Mouse (Mus musculus) lung, postnatal 25 days (tissue): ENCODE results near the gene Lax1.
A peak's percentile ranks its signal among the peaks of the same experiment; 100 is the strongest.

ENCODE experiments used
- DNase-seq: peaks from one replicate; pipeline ENCODE4 v3.0.0; 2022; ENCODE audit warnings: low spot score

The Lax1 gene

DNA sequence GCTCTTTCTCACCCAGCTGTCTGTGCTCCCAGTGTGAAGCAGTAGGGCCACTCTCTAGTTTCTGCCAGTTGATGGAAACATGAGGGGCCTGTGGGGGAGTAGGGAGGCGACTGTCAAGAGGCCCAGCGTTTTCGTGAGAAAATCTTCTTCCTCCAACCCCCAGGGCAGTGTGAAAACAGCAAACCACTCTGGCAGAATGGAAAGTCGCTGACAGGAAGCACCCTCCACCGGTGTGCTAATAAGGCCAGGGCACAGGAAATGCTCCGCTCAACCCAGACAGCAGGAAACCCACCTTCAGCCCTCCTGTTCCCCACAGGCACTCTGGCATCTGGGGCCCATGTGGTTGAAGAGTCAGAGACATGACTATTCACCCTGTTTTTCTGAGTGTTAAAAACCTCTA lies at the start of gene Lax1:
Lax1 (minus strand) TSS at position 212 of the 400 bp plus-strand sequence.
- DNase-seq: peak; percentile 49

DNA sequence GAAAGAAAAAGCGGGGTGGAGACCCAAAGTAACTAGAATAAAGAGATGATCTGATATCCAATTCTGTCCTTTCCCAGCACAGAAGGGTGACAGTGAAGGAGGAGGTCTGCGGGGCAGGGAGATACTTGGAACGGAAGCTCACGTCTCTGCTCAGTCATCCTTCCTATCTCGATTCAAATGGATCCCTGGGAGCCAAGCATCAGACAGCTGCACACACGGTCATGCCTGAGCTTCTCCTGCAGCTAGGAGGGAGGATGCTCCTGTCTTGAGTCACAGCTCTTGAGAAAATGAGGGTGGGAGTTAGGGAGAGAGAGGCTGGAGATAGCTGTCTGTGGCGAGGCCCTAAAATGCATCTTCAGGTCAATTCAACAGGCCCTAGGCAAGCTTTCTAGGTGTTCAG lies 46.8 kb upstream of the Lax1 start:
- no peak for DNase-seq

DNA sequence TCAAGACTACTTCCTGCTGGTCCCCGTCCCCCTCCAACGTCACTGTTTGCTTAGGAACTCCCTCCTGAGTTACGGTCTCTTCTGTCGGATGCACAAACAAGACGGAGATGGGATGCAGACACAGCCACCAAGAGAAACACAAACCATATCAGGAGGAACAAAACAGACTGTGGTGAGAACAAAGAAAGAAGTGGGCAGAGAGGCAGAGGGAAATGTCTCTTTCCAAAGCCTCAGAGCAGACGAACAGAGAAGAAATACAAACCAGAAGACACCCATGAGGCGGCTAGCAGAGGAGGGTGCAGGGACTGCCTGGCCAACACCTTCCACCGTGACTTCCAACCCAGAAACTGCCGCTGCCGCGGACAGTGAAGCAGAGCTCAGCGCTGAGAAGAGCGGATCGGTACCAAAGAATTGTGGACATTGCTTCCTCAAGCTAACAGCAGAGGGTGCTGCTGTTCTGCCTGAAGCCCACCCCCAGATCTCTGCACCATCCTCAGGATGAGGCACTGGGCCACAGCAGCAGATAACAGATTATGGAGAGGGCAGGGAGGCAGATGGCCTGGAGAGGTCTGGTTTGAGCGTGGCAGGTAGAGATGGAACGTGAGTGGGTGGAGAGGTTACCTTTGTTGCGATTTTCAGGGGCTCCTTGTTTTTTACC lies 46.2 kb upstream of the Lax1 start:
- DNase-seq: peak; percentile 51

DNA sequence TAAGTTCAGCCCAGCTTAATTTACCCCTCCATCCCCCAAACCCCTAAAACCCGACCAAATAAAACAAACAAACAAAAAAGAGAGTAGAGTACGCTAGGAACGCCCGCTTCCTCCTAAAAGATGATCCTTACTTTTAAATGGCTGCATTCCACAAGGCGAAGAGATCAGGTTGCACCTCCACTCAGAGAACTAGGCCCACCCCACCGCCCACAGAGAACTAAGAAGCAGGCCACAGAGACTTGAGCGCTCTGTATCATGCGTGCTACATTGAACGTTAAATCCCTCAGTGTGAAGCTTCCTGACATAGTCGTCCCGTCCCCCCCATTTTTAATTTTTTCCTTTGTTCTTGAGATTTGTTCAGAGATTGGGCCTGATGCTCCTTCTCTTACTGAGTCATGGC lies 42.9 kb upstream of the Lax1 start:
- no peak for DNase-seq

DNA sequence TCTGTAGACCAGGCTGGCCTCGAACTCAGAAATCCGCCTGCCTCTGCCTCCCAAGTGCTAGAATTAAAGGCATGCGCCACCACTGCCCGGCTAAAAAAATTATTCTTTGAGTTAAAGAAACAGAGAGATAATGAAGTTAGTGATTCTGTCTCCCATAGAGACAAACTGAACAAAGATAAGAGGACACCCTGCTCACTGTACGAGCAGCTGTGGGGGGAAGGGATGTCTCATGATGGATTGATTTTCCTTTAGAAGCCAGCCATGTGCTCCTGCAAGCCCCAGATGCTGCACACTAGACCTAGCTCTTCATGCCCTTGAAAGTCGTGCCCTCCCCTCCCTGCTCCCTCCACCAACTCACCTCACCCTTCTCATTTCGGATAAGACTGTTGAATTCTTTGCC lies 38.4 kb upstream of the Lax1 start:
- DNase-seq: no peak

DNA sequence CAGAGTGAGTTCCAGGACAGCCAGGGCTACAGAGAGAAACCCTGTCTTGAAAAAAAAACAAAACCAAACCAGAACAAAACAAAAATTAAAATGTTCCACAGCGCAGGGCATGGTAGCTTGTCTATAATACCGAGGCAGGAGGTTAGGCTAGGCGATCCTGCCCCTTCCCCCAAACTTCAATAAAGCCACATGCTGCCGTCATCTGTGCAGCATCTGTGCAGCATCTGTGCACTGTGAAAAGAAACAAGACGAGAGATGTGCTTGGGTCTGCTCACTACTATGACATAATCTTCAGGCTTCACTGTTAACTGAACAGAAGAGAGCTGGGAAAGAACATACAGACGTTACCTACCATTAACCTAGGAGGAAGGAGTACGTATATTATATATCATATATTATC lies 30.4 kb upstream of the Lax1 start:
- no peak for DNase-seq

DNA sequence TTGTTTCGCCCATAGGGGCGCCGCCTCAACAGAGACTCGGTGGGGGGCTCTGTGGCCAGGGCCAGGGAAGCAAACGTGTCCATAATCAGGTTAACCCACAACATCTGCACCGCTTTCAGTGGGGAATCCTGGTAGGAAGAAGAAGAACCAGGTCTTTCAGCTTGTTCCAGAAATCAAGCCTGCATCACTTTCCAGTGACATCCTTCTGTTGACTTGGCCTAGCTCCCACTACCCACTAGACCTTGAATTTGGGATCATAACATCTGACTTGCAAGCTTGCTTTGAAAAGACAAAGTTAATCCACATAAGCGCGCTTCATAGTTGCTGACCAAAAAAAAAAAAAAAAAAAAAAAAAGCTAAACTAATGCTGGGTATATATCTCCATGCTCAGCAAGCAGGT lies 28.9 kb upstream of the Lax1 start:
- no peak for DNase-seq

DNA sequence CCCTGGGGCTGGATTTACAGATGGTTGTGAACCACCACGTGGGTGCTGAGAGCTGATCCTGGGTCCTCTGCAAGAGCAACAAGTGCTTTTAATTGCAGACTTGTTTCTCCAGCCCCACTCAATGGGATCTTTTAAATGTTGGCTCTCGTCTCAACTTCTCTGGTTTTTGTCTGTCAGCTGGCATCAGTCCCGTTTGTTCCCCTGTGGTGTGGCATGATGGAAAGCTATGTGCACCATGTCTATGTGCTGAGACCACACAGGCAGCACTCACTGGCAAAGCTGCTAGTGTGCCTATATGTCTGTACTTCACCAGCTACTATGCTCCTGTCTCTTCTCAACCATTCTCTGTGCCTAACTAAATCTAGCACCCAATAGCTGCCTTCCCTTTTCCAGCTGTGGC lies 28.4 kb upstream of the Lax1 start:
- DNase-seq: no peak

DNA sequence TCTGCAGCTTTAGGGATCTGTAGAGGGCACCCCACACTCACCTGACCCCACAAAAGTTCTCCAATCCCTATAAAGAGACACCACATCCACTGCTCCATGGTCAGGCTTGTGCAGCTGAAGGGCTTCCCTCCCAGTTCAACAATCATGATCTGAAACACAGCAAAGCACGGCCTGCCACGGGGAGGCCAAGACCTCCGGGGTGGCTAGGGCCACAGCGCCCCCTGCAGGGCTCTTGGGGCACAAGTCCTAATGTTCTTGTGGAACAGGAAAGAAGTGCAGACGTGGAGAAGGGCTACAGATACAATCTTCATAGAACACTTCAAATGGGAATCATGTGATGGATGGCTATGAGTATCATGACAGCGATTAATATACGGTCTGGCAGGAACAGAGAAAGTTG lies 26.6 kb upstream of the Lax1 start:
- DNase-seq: peak; percentile 28

DNA sequence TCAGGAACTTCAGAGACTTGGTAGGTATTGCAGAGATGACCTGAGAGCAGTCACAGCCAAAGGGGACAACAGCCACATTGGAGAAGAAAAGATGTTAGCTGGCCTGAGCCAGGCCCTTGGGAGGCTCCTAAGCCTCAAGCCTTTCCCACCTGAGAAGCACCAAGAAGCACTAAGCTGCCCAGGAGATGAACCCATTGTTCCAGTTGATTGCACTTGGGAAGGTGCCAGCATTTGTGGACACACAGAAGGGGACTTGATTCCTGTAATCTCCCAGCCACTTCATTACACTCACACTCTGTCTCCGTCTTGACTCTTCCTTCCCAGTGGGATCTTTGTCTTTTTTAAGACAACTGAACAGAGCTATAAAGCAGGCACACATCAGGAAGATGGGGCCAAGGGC lies 25.3 kb upstream of the Lax1 start:
- no peak for DNase-seq

DNA sequence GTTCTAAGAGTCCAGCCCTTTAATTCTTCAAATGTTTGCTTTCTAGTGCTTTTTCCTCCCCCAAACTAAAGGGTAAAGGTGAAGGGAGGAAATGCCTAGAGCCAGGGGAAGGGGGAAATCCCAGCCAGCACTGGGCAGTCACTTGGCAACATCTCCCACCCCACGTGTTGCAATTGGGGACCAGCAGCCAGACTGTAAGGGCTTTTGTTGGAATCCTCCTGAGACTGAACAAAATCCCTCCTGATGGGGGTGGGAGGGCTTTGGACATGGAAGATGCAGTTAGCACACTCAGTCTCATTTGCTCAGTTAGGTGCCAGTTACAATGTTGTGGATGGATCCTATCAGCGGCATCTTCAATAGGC lies 23.1 kb upstream of the Lax1 start:
- DNase-seq: peak; percentile 24

DNA sequence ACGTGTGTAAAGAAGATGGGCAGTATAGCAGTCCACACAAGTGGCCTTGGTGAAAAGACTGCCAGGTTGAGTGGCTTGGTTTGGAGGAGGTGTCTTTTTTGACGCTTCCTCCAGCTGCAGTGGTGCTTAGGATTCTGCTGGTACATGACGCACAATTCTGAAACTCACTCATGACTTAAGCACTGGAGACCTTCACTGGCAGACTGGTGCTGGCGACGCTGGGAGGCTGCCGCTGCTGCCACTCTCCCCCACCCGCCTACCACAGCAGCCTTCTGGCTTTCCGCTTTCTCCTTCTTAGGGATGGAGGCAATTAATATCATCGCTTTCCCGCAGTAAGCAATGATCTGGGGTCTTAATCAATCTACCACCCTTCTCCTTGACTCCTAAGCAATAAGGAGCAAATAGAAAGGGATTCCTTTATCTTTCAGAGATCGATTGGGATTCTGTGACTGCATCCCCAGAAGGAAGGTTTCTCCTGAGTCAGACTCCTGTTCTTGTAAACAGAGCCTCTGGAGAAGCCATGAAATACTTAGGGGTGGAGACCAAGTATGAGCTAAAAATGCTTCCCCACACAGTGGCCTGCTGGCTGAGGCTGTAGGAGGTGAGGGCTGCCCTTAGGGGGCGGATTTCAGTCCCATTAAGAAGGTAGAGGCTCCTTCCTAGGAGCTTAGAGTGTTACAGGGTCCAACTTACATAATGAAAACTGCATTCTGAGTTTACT lies 22.5 kb upstream of the Lax1 start:
- no peak for DNase-seq

DNA sequence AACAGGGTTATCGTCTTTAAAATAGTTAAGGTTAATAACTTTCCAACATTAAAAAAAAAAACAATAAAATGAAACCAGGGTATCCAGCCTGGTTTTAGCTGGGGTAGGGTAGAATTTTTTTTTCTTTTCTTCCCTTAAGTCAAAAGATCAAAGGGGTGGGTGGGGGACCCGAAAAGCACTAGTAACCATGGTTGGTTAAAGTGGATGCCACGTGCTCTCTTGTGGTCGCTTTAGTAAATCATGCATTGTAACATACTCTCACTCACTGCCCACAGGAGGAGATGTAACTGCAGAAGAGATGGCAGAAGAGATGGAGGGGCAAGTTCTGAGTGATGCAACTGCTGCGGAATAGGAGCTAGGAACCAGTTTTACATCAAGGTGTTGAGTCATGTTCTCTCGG lies 21.5 kb upstream of the Lax1 start:
- DNase-seq: no peak

DNA sequence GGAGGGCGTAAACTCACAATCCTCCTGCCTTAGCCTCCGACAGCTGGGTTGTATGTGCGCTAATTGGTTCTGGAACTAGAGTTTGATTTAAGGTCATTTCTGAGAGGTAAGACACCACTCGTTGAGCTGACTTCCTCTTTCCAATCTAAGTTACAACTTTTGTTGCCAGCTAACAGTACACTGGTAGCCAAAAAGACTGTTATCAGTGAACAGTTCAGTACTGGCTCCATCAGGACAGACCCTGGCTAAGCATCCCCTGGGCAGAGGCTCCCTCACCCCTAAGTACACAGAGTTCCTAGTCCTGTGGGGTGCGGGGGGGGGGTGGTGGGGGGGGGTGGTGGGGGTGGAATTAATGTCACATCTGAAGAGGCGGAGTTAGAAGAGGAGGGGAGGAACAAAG lies 21.0 kb upstream of the Lax1 start:
- DNase-seq: no peak

DNA sequence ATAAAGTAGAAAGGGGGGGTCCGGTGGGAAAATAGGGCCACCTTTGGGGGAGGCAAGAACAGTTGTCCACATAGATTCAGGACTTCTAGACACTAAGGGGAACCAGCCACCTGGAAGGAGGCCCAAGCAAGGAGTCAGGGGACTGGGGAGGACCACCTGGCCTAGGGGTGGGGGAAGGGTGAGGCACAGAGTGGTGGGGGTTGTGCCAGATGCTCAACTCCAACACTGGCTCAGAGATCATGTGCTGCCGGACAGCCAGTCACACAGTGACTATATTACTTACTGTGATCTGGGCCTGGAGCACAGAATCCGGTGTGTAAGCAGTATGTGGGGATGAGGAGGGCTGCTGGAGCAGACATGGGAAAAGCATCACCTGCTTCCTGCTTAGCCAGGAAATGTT lies 19.4 kb upstream of the Lax1 start:
- DNase-seq: no peak

DNA sequence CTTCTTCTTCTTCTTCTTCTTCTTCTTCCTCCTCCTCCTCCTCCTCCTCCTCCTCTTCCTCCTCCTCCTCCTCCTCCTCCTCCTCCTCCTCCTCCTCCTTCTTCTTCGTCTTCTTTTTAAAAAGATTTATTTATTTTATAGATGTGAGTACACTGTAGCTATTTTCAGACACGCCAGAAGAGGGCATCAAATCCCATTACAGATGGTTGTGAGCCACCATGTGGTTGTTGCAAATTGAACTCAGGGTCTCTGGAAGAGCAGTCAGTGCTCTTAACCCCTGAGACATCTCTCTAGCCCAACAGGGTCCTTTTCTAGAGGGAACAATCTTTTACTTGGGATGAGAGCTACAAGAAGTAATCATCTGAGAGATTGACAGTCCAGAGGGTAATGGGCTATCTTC lies 11.9 kb upstream of the Lax1 start:
- peak; percentile 48 for DNase-seq

DNA sequence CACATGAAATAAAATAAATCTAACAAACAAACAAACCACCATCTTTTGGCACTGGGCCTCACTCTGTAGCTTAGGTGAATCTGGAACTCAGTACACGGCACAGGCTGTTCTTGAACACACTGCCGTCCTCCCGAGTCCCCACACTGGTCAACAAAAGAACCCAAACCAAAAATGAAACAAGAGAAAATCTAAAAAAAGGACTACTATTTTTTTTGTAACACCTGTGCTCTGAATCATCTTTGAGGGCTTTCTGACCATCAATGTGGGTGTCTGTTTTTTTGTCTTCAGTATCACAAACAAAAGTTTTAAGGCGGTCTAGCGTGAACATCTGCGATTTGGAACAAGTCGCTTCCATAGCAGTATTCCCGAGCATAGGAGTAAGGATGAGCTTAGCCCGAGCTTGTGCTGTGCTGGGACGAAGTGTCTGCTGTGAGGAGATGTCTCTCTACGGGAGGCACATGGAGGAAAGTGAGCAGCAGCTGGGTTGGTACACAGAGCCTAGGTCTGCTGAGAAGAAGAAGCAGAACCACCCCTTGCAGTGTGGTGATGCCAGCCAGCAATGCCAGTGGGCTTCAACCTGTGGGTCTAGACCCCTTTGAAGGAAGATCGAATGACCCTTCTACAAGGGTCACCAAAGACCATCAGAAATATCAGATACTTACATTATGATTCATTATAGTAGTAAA lies 8.2 kb upstream of the Lax1 start:
- no peak for DNase-seq

DNA sequence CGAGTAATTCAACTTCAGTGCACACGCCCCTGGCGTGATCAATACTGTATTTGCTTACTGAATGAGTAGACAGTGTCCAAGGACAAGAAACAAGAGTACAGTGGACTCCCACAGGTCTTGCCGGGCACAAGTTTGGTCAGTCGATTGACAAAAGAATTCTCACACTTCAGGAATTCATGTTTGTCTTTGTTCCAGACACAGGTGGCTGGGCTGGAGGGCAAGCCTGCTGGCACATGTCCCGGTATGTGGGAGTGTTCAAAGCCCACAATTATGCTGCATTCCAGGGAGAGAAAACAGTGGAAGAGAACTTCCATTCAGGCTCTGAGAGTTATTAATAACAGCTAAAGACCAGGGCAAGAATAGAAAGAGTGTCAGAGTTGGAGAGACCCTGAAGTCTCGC lies 6.0 kb upstream of the Lax1 start:
- peak; percentile 87 for DNase-seq

DNA sequence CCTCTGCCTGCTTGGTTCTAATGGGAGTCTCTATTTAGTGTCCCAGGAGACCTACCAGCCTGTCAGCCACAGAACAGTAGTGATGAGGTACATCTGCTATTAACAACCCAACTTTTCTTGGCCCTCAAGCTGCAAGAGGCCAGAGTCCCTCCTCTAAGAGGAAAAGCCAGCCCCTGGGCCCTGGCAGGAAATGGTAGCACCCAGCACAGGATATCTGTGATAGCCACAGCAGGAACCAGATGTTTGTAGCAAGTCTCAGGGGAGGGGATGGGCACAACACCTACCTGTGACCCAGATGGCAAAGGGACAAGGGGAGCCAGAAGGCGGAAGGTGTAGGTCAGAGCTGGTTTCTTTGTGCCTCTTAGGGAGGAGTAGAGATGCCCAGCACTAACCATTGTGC lies 5.0 kb upstream of the Lax1 start:
- peak; percentile 53 for DNase-seq

DNA sequence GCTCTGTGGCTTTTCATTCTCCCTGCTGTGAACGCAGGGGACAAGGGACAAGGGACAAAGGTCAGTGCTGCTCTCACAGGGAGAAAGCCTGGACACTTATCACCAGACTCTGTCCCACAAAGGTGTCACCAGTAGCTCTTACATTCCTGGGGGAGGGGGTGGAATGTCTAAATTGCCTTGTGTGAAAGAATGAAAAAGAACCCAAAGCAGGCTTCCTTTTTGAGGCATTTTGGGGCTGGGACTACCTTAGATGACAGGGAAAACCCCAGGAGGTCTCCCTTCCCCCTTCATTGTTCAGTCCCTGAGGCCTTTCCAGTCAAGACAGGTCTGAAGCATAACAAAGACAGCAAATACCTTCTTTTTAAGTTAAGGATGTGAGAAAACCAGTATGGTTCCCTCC lies 4.4 kb upstream of the Lax1 start:
- no peak for DNase-seq

DNA sequence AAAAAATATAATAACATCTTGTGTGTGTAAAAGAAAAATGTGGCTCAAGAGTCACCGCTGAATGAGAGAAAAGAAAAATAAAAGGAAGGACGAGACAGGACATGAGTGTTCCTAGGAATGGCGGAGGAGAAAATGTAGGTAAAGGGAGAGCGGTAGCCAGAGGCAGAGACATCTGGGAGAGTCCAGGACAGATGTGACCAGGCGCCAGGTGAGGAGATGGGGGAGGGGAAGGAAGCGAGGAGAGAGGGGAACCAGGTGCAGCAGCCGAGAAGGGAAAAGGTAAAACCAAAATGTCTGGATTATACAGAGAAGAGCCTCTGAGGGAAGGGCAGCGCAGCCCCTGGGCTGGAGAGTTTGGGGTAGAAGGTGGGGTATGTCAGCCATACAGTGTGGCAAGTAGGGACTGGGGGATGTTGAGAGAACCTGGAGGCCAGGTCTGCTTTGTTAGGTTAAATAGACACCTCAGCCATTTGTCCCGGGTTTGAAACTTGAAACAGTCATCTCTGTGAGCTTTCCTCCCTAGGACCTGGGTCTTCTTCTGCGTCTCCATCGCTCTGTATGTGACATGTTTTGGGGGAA lies 3.7 kb upstream of the Lax1 start:
- DNase-seq: no peak

DNA sequence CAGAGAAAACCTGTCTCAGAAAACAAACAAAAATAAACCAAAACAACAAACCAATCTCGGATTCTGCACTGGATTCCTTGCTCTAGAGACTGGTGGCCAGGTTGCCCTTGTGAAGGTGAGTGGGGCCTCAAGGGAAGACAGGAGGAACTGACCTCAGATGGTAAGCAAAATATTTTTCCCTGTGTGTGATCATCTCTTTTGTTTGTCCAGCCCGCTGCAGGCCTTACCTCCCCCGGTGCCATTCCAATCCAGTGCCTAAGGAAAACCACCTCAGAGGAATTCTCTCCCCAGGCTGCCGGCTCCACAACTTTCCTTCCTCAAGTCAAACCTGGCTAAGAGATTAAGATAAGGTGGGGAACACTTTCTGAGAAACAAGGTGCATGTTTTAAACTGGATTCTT lies 2.3 kb upstream of the Lax1 start:
- no peak for DNase-seq

DNA sequence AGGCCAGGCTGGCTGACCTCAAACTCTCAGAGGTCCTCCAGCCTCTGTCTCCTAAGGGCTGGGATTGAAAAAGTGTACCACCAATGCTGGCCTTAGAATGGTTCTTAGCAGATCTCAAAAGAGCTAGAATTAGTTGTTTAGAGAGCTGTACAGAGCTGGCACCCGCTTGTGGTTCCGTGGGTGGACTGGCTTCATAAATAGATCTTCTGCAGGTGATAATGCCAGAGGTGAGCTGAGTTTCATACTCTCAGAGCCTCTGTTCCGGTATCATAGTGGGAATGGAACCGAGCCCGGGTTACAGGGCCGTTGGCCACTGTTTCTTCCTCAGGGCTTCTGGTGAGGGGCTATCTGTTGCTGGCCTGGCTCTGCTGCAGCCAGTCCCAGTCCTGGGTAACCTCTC lies 1.1 kb upstream of the Lax1 start:
- no peak for DNase-seq
